ENCODE assay signal across 23 mouse cellular contexts in the genomic region with DNA sequence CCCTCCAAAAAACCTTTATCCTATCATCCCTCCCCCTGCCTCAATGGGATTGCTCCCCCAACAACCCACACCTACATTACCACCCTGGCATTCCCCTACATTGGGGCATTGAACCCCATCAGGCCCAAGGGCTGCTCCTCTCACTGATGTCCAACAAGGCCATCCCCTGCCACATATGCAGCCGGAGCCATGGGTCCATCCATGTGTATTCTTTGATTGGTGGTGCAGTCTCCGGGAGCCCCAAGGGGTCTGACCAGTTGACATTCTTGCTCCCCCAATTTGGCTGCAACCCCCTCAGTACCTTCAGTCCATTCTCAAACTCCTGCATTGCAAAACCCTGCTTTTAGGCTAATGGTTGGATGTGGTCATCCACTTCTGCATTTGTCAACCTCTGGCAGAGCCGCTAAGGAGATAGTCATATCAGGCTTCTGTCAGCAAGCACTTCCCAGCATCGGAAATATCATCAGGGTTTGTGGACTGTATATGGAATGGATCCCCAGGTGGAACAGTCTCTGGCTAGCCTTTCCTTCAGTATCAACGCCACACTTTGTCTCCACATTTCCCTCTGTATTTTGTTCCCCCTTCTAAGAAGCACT. TPM values are rescaled to one million over a fixed set of nuclear protein-coding genes. Genes with fewer than 3 reads are reported as not detected.
A peak's percentile ranks its signal among the peaks of the same experiment; 100 is the strongest.
DNase-seq lines count a peak whose midpoint lies in the region; ATAC-seq lines count a peak whose summit lies in the region.
"Had no signal": no experiment of that assay in that cellular context is flagged by ENCODE, and none has a peak within 500 bp of the region (broad histone marks: within the 10 kb centered on the region; RNA-seq: fewer than 3 reads in every experiment).

No protein-coding gene starts in this region.

- H3K9me3 ChIP-seq in embryonic facial prominence, embryonic 12.5 days, result peaks cover 16% of the 10 kb centered on the region
- H3K9me3 ChIP-seq in embryonic facial prominence, embryonic 10.5 days, result peaks cover 40% of the 10 kb centered on the region
- H3K9me3 ChIP-seq in hindbrain, embryonic 11.5 days (ENCODE audit: control insufficient read depth, low read length), result no peaks in the 10 kb centered on the region
- H3K9me3 ChIP-seq in hindbrain, embryonic 16.5 days (ENCODE audit: control insufficient read depth, low read length), result peaks cover 10% of the 10 kb centered on the region
- H3K9me3 ChIP-seq in midbrain, embryonic 12.5 days, result peaks cover 7% of the 10 kb centered on the region; the same call in 1 of the 2 replicates
- peaks cover 4% of the 10 kb centered on the region; the same call in 1 of the 2 replicates for H3K9me3 ChIP-seq in midbrain, embryonic 16.5 days (replicated peaks; ENCODE audit: control insufficient read depth, low read length, poor library complexity, severe bottlenecking)

- H3K9ac ChIP-seq in embryonic facial prominence, embryonic 12.5 days, result no peak overlapping the region
- no peak overlapping the region for H3K9ac ChIP-seq in hindbrain, embryonic 11.5 days (ENCODE audit: low read depth, low read length)
- no peak overlapping the region for H3K9ac ChIP-seq in hindbrain, embryonic 16.5 days (ENCODE audit: low read depth, low read length)
- no peak overlapping the region for H3K9ac ChIP-seq in midbrain, embryonic 12.5 days (replicated peaks)
- no peak overlapping the region for H3K9ac ChIP-seq in midbrain, embryonic 16.5 days (ENCODE audit: low read depth, low read length)
- H3K9ac ChIP-seq: lung, embryonic 14.5 days had no signal

- DNase-seq in embryonic facial prominence, embryonic 10.5 days (ENCODE audit: low spot score), result no peak
- DNase-seq in hindbrain, embryonic 11.5 days (ENCODE audit: low spot score), result no peak
- DNase-seq in urinary bladder, postnatal 25 days (ENCODE audit: low spot score), result no peak
- DNase-seq: adrenal gland, adult 8-10 months; cerebellum, adult 9-10 months; gastrocnemius, adult 2 months; kidney, adult 18-20 months; liver; lung, embryonic 14.5 days; lung, postnatal 36 days; thymus, postnatal 25 days had no signal

- no peak overlapping the region for H3K4me3 ChIP-seq in embryonic facial prominence, embryonic 12.5 days
- H3K4me3 ChIP-seq in embryonic facial prominence, embryonic 10.5 days, result no peak overlapping the region
- no peak overlapping the region for H3K4me3 ChIP-seq in hindbrain, embryonic 11.5 days (ENCODE audit: low read depth, low read length)
- H3K4me3 ChIP-seq in hindbrain, embryonic 16.5 days (ENCODE audit: low read length), result no peak overlapping the region
- no peak overlapping the region for H3K4me3 ChIP-seq in midbrain, embryonic 12.5 days
- no peak overlapping the region for H3K4me3 ChIP-seq in midbrain, embryonic 16.5 days (ENCODE audit: low read depth, low read length)
- H3K4me3 ChIP-seq: gastrocnemius, adult 2 months had no signal

- no peaks in the 10 kb centered on the region for H3K27me3 ChIP-seq in embryonic facial prominence, embryonic 12.5 days
- no peaks in the 10 kb centered on the region for H3K27me3 ChIP-seq in embryonic facial prominence, embryonic 10.5 days (replicated peaks; ENCODE audit: low read depth, poor library complexity, severe bottlenecking)
- no peaks in the 10 kb centered on the region for H3K27me3 ChIP-seq in hindbrain, embryonic 11.5 days (ENCODE audit: control insufficient read depth, insufficient read depth, low read length)
- H3K27me3 ChIP-seq in hindbrain, embryonic 16.5 days (replicated peaks; ENCODE audit: control insufficient read depth, insufficient read depth, low read length), result no peaks in the 10 kb centered on the region
- H3K27me3 ChIP-seq in midbrain, embryonic 12.5 days, result no peaks in the 10 kb centered on the region
- no peaks in the 10 kb centered on the region for H3K27me3 ChIP-seq in midbrain, embryonic 16.5 days (ENCODE audit: control insufficient read depth, insufficient read depth, low read depth, low read length)

- WGBS in embryonic facial prominence, embryonic 12.5 days, result 88% methylated on average over 5 of the region's 5 CpGs
- 89% methylated on average over 5 of the region's 5 CpGs for WGBS in embryonic facial prominence, embryonic 10.5 days
- 93% methylated on average over 5 of the region's 5 CpGs for WGBS in hindbrain, embryonic 11.5 days
- 97% methylated on average over 5 of the region's 5 CpGs for WGBS in hindbrain, embryonic 16.5 days
- 90% methylated on average over 5 of the region's 5 CpGs for WGBS in midbrain, embryonic 12.5 days
- 92% methylated on average over 5 of the region's 5 CpGs for WGBS in midbrain, embryonic 16.5 days

- no peak overlapping the region for H3K27ac ChIP-seq in embryonic facial prominence, embryonic 12.5 days
- H3K27ac ChIP-seq in embryonic facial prominence, embryonic 10.5 days (replicated peaks), result no peak overlapping the region
- no peak overlapping the region for H3K27ac ChIP-seq in hindbrain, embryonic 11.5 days (ENCODE audit: low read depth, low read length)
- H3K27ac ChIP-seq in hindbrain, embryonic 16.5 days (ENCODE audit: low read depth, low read length), result no peak overlapping the region
- H3K27ac ChIP-seq in midbrain, embryonic 12.5 days (replicated peaks), result no peak overlapping the region
- H3K27ac ChIP-seq in midbrain, embryonic 16.5 days (ENCODE audit: low read length), result no peak overlapping the region
- H3K27ac ChIP-seq: gastrocnemius, adult 2 months; kidney, postnatal 0 days had no signal

- H3K4me1 ChIP-seq in embryonic facial prominence, embryonic 12.5 days, result no peaks in the 10 kb centered on the region
- H3K4me1 ChIP-seq in embryonic facial prominence, embryonic 10.5 days, result no peaks in the 10 kb centered on the region
- no peaks in the 10 kb centered on the region for H3K4me1 ChIP-seq in hindbrain, embryonic 11.5 days (replicated peaks; ENCODE audit: control insufficient read depth, insufficient read depth, low read length)
- H3K4me1 ChIP-seq in hindbrain, embryonic 16.5 days (ENCODE audit: control insufficient read depth, insufficient read depth, low read depth, low read length), result no peaks in the 10 kb centered on the region
- H3K4me1 ChIP-seq in midbrain, embryonic 12.5 days, result no peaks in the 10 kb centered on the region
- H3K4me1 ChIP-seq in midbrain, embryonic 16.5 days (ENCODE audit: control insufficient read depth, insufficient read depth, low read length), result no peaks in the 10 kb centered on the region

- ATAC-seq in embryonic facial prominence, embryonic 12.5 days (ENCODE audit: insufficient number of reproducible peaks, insufficient read depth, low FRiP score, low TSS enrichment), result peak; percentile 69; the same call in 1 of the 2 replicates
- ATAC-seq in hindbrain, embryonic 11.5 days (ENCODE audit: low FRiP score), result peak; percentile 62
- ATAC-seq in hindbrain, embryonic 16.5 days, result no peak
- peak; percentile 30; the same call in 1 of the 2 replicates for ATAC-seq in midbrain, embryonic 12.5 days (ENCODE audit: low FRiP score, low read depth)
- no peak for ATAC-seq in midbrain, embryonic 16.5 days
- ATAC-seq in megakaryocyte, adult 5-6 weeks (ENCODE audit: poor library complexity, severe bottlenecking), result peak; percentile 69

- no peaks in the 10 kb centered on the region for H3K36me3 ChIP-seq in embryonic facial prominence, embryonic 12.5 days
- H3K36me3 ChIP-seq in embryonic facial prominence, embryonic 10.5 days (replicated peaks), result no peaks in the 10 kb centered on the region
- no peaks in the 10 kb centered on the region for H3K36me3 ChIP-seq in hindbrain, embryonic 11.5 days (ENCODE audit: control insufficient read depth, insufficient read depth, low read length)
- no peaks in the 10 kb centered on the region for H3K36me3 ChIP-seq in hindbrain, embryonic 16.5 days (ENCODE audit: control insufficient read depth, insufficient read depth, low read length)
- H3K36me3 ChIP-seq in midbrain, embryonic 12.5 days, result no peaks in the 10 kb centered on the region
- H3K36me3 ChIP-seq in midbrain, embryonic 16.5 days (ENCODE audit: control insufficient read depth, insufficient read depth, low read length), result no peaks in the 10 kb centered on the region

- no peak overlapping the region for H3K4me2 ChIP-seq in embryonic facial prominence, embryonic 12.5 days (replicated peaks)
- H3K4me2 ChIP-seq in hindbrain, embryonic 11.5 days (replicated peaks; ENCODE audit: low read depth, low read length), result no peak overlapping the region
- no peak overlapping the region for H3K4me2 ChIP-seq in hindbrain, embryonic 16.5 days (ENCODE audit: low read length)
- no peak overlapping the region for H3K4me2 ChIP-seq in midbrain, embryonic 12.5 days (replicated peaks)
- H3K4me2 ChIP-seq in midbrain, embryonic 16.5 days (ENCODE audit: low read length), result no peak overlapping the region
- H3K4me2 ChIP-seq: lung, embryonic 14.5 days had no signal

RNA-seq across cellular contexts. Expression of gene Chil4, which starts 20.0 kb away (rescaled TPM):
- not detected in 2 replicates for polyA plus RNA-seq in embryonic facial prominence, embryonic 12.5 days (2016; fragmentation: Nextera tagmentation; extraction: Ambion mirVana)
- polyA plus RNA-seq in embryonic facial prominence, embryonic 10.5 days (2016; fragmentation: Nextera tagmentation; extraction: Ambion mirVana), result not detected in 2 replicates
- not detected in 2 replicates for polyA plus RNA-seq in hindbrain, embryonic 11.5 days (2014; fragmentation: Nextera tagmentation; extraction: Ambion mirVana)
- 0.10 TPM in 1 of 2 replicates, not detected in the other for polyA plus RNA-seq in hindbrain, embryonic 16.5 days (2015; fragmentation: Nextera tagmentation; extraction: Ambion mirVana)
- not detected in 2 replicates for polyA plus RNA-seq in midbrain, embryonic 12.5 days (2016; fragmentation: Nextera tagmentation; extraction: Ambion mirVana)
- not detected in 2 replicates for polyA plus RNA-seq in midbrain, embryonic 16.5 days (2015; fragmentation: Nextera tagmentation; extraction: Ambion mirVana)
- 0.14 and 0.18 TPM in 2 replicates for total RNA-seq in megakaryocyte, adult 5-6 weeks (2015)
- 0.16 and 0.18 TPM in 2 replicates for total RNA-seq in megakaryocyte, adult 5-6 weeks (2017)
- total RNA-seq: adrenal gland, adult 8-10 months; gastrocnemius, adult 2 months; layer of hippocampus, postnatal 14 days; left cerebral cortex, postnatal 14 days had no signal
- polyA plus RNA-seq: cortical plate, adult 2 months; embryonic facial prominence, embryonic 14.5 days; gonadal fat pad, adult 2 months; heart, postnatal 0 days; lung, embryonic 14.5 days had no signal

Comparison
In these comparisons a context has a peak if more than half of its experiments do, and no peak if none do; other contexts are left out.
1. ATAC-seq: peak in embryonic facial prominence, embryonic 12.5 days (single experiment), hindbrain, embryonic 11.5 days (single experiment), midbrain, embryonic 12.5 days (single experiment) and megakaryocyte, adult 5-6 weeks (single experiment); none in hindbrain, embryonic 16.5 days (single experiment) and midbrain, embryonic 16.5 days (single experiment).